Mouse (Mus musculus): Measurements from ENCODE around the gene Gatb.

Gene Gatb

GRCm38 (mm10) chr3:85635126-85635419 lies 61.2 kb downstream of the Gatb start:
- H3K27me3 ChIP-seq (ENCODE audit: insufficient read depth, low read length): no peaks in the 10 kb centered on the region
- no peak overlapping the region for H3K4me3 ChIP-seq (replicated peaks; ENCODE audit: low read length)
- no peaks in the 10 kb centered on the region for H3K4me1 ChIP-seq (replicated peaks; ENCODE audit: low read depth, low read length)
- no peaks in the 10 kb centered on the region for H3K9me3 ChIP-seq (ENCODE audit: low read length)
- TF ChIP-seq NANOG (IDR thresholded peaks at IDR 0.05; ENCODE audit: borderline replicate concordance, low read length) (no peak), POU5F1 (IDR thresholded peaks at IDR 0.05; ENCODE audit: borderline replicate concordance, low read length) (no peak), CTCF (conservative IDR thresholded peaks at IDR 0.05; ENCODE audit: low read length) (no peak)
- peaks cover 49% of the 10 kb centered on the region for H3K36me3 ChIP-seq (ENCODE audit: insufficient read depth, low read length)

GRCm38 (mm10) chr3:85635591-85635990 lies 61.7 kb downstream of the Gatb start:
- Histone ChIP-seq H3K4me1 (replicated peaks; ENCODE audit: low read depth, low read length) (no peaks in the 10 kb centered on the region), H3K27me3 (ENCODE audit: insufficient read depth, low read length) (no peaks in the 10 kb centered on the region), H3K4me3 (replicated peaks; ENCODE audit: low read length) (no peak overlapping the region), H3K36me3 (ENCODE audit: insufficient read depth, low read length) (peaks cover 48% of the 10 kb centered on the region), H3K9me3 (ENCODE audit: low read length) (no peaks in the 10 kb centered on the region)
- no peak for TF ChIP-seq POU5F1 (IDR thresholded peaks at IDR 0.05; ENCODE audit: borderline replicate concordance, low read length)
- TF ChIP-seq NANOG (IDR thresholded peaks at IDR 0.05; ENCODE audit: borderline replicate concordance, low read length): no peak
- no peak for TF ChIP-seq CTCF (conservative IDR thresholded peaks at IDR 0.05; ENCODE audit: low read length)

GRCm38 (mm10) chr3:85636716-85637447 lies 63.0 kb downstream of the Gatb start:
- no peak for TF ChIP-seq CTCF (conservative IDR thresholded peaks at IDR 0.05; ENCODE audit: low read length)
- TF ChIP-seq NANOG (IDR thresholded peaks at IDR 0.05; ENCODE audit: borderline replicate concordance, low read length): no peak
- TF ChIP-seq POU5F1 (IDR thresholded peaks at IDR 0.05; ENCODE audit: borderline replicate concordance, low read length): no peak
- peaks cover 45% of the 10 kb centered on the region for H3K36me3 ChIP-seq (ENCODE audit: insufficient read depth, low read length)
- no peaks in the 10 kb centered on the region for H3K27me3 ChIP-seq (ENCODE audit: insufficient read depth, low read length)

GRCm38 (mm10) chr3:85641751-85642150 lies 67.8 kb downstream of the Gatb start:
- Histone ChIP-seq H3K9me3 (ENCODE audit: low read length) (no peaks in the 10 kb centered on the region), H3K4me3 (replicated peaks; ENCODE audit: low read length) (no peak overlapping the region), H3K36me3 (ENCODE audit: insufficient read depth, low read length) (peaks cover 32% of the 10 kb centered on the region), H3K27me3 (ENCODE audit: insufficient read depth, low read length) (no peaks in the 10 kb centered on the region), H3K4me1 (replicated peaks; ENCODE audit: low read depth, low read length) (no peaks in the 10 kb centered on the region)
- TF ChIP-seq CTCF (conservative IDR thresholded peaks at IDR 0.05; ENCODE audit: low read length) (no peak), NANOG (IDR thresholded peaks at IDR 0.05; ENCODE audit: borderline replicate concordance, low read length) (no peak), POU5F1 (IDR thresholded peaks at IDR 0.05; ENCODE audit: borderline replicate concordance, low read length) (no peak)

More at GRCm38 (mm10) chr3:85636716-85637447, 63.0 kb downstream of the Gatb start:
- no peaks in the 10 kb centered on the region for H3K4me1 ChIP-seq (replicated peaks; ENCODE audit: low read depth, low read length)
- no peak overlapping the region for H3K4me3 ChIP-seq (replicated peaks; ENCODE audit: low read length)
- H3K9me3 ChIP-seq (ENCODE audit: low read length): no peaks in the 10 kb centered on the region

GRCm38 (mm10) chr3:85644814-85645213 lies 70.9 kb downstream of the Gatb start:
- Histone ChIP-seq H3K4me1 (replicated peaks; ENCODE audit: low read depth, low read length) (no peaks in the 10 kb centered on the region), H3K36me3 (ENCODE audit: insufficient read depth, low read length) (peaks cover 13% of the 10 kb centered on the region; the same call in 1 of the 2 replicates), H3K4me3 (replicated peaks; ENCODE audit: low read length) (no peak overlapping the region), H3K9me3 (ENCODE audit: low read length) (no peaks in the 10 kb centered on the region), H3K27me3 (ENCODE audit: insufficient read depth, low read length) (no peaks in the 10 kb centered on the region)
- TF ChIP-seq CTCF (conservative IDR thresholded peaks at IDR 0.05; ENCODE audit: low read length) (no peak), NANOG (IDR thresholded peaks at IDR 0.05; ENCODE audit: borderline replicate concordance, low read length) (no peak), POU5F1 (IDR thresholded peaks at IDR 0.05; ENCODE audit: borderline replicate concordance, low read length) (no peak)

GRCm38 (mm10) chr3:85645517-85646004 lies 71.6 kb downstream of the Gatb start:
- no peak for TF ChIP-seq NANOG (IDR thresholded peaks at IDR 0.05; ENCODE audit: borderline replicate concordance, low read length)
- TF ChIP-seq POU5F1 (IDR thresholded peaks at IDR 0.05; ENCODE audit: borderline replicate concordance, low read length): no peak
- TF ChIP-seq CTCF (conservative IDR thresholded peaks at IDR 0.05; ENCODE audit: low read length): no peak
- H3K27me3 ChIP-seq (ENCODE audit: insufficient read depth, low read length): no peaks in the 10 kb centered on the region

GRCm38 (mm10) chr3:85649176-85649575 lies 75.3 kb downstream of the Gatb start:
- no peak overlapping the region for H3K4me3 ChIP-seq (replicated peaks; ENCODE audit: low read length)
- no peak for TF ChIP-seq POU5F1 (IDR thresholded peaks at IDR 0.05; ENCODE audit: borderline replicate concordance, low read length)
- TF ChIP-seq NANOG (IDR thresholded peaks at IDR 0.05; ENCODE audit: borderline replicate concordance, low read length): no peak
- no peak for TF ChIP-seq CTCF (conservative IDR thresholded peaks at IDR 0.05; ENCODE audit: low read length)
- no peaks in the 10 kb centered on the region for H3K9me3 ChIP-seq (ENCODE audit: low read length)
- peaks cover 37% of the 10 kb centered on the region for H3K36me3 ChIP-seq (ENCODE audit: insufficient read depth, low read length)
- H3K27me3 ChIP-seq (ENCODE audit: insufficient read depth, low read length): no peaks in the 10 kb centered on the region
- no peaks in the 10 kb centered on the region for H3K4me1 ChIP-seq (replicated peaks; ENCODE audit: low read depth, low read length)

More at GRCm38 (mm10) chr3:85645517-85646004, 71.6 kb downstream of the Gatb start:
- Histone ChIP-seq H3K4me3 (replicated peaks; ENCODE audit: low read length) (no peak overlapping the region), H3K9me3 (ENCODE audit: low read length) (no peaks in the 10 kb centered on the region), H3K36me3 (ENCODE audit: insufficient read depth, low read length) (peaks cover 13% of the 10 kb centered on the region; the same call in 1 of the 2 replicates), H3K4me1 (replicated peaks; ENCODE audit: low read depth, low read length) (no peaks in the 10 kb centered on the region)

GRCm38 (mm10) chr3:85652727-85653665 lies 79.1 kb downstream of the Gatb start:
- H3K4me3 ChIP-seq (replicated peaks; ENCODE audit: low read length): no peak overlapping the region
- H3K36me3 ChIP-seq (ENCODE audit: insufficient read depth, low read length): peaks cover 37% of the 10 kb centered on the region
- H3K4me1 ChIP-seq (replicated peaks; ENCODE audit: low read depth, low read length): no peaks in the 10 kb centered on the region
- TF ChIP-seq NANOG (IDR thresholded peaks at IDR 0.05; ENCODE audit: borderline replicate concordance, low read length): no peak
- TF ChIP-seq POU5F1 (IDR thresholded peaks at IDR 0.05; ENCODE audit: borderline replicate concordance, low read length): no peak
- TF ChIP-seq CTCF (conservative IDR thresholded peaks at IDR 0.05; ENCODE audit: low read length): no peak
- H3K9me3 ChIP-seq (ENCODE audit: low read length): no peaks in the 10 kb centered on the region
- no peaks in the 10 kb centered on the region for H3K27me3 ChIP-seq (ENCODE audit: insufficient read depth, low read length)
